Mouse (Mus musculus) limb, embryonic 10.5 days (tissue): ENCODE results near the gene Sfn. TPM values are rescaled to one million over a fixed set of nuclear protein-coding genes. Genes with fewer than 3 reads are reported as not detected.

ENCODE experiments used
- DNase-seq: peaks from one replicate; pipeline ENCODE4 v3.0.0-alpha.2; 2017; ENCODE audit warnings: low spot score
- H3K27ac ChIP-seq: fragments of 300-500 bp; sonication (generic); 2 replicates; pipeline ENCODE4 v1.5.1; 2016; ENCODE audit warnings: mild to moderate bottlenecking
- H3K27me3 ChIP-seq: fragments of 300-500 bp; sonication (generic); 2 replicates; pipeline ENCODE4 v1.6.1; 2016; ENCODE audit warnings: low read depth, mild to moderate bottlenecking; ENCODE audit not compliant: poor library complexity, severe bottlenecking
- H3K36me3 ChIP-seq: fragments of 300-500 bp; sonication (generic); 2 replicates; pipeline ENCODE4 v1.6.1; 2016; ENCODE audit warnings: mild to moderate bottlenecking, moderate library complexity
- H3K4me1 ChIP-seq: fragments of 300-500 bp; sonication (generic); 2 replicates; pipeline ENCODE4 v1.6.1; 2016
- H3K4me3 ChIP-seq: fragments of 300-500 bp; sonication (generic); 2 replicates; pipeline ENCODE4 v1.5.1; 2016; ENCODE audit warnings: mild to moderate bottlenecking, moderate library complexity
- H3K9me3 ChIP-seq: fragments of 300-500 bp; sonication (generic); replicated peaks from 2 replicates; pipeline ENCODE4 v1.6.1; 2016; ENCODE audit warnings: mild to moderate bottlenecking
- WGBS: fragments of 180-500 bp; shearing (Covaris S2); methylation state at CpG from one replicate; pipeline ENCODE4 v1.1.7; 2016; 5-methylcytosine and 5-hydroxymethylcytosine counted together
- polyA plus RNA-seq: library from polyadenylated mRNA; unstranded; fragments of >200 nt; fragmentation: Nextera tagmentation; extraction: Ambion mirVana; gene quantifications from 2 replicates; pipeline ENCODE4 v1.2.1, GENCODE M21; 2016

The Sfn gene
- polyA plus RNA-seq, 1 experiment from 2014 or later = 38.7 TPM

- no peak overlapping the region for H3K27ac ChIP-seq
- H3K27me3 ChIP-seq = peaks cover 60% of the 10 kb centered on the region
- peaks cover 7% of the 10 kb centered on the region for H3K36me3 ChIP-seq
- 36% methylated on average over 4 of the region's 4 CpGs for WGBS
- no peaks in the 10 kb centered on the region for H3K9me3 ChIP-seq
- no peak overlapping the region for H3K4me3 ChIP-seq
- H3K4me1 ChIP-seq = peaks cover 36% of the 10 kb centered on the region
- DNase-seq = no peak
Measured at GRCm38 (mm10) chr4:133598616-133599015, 3.4 kb downstream of the Sfn start.

- WGBS = 84% methylated on average over 6 of the region's 6 CpGs
- Histone ChIP-seq H3K27ac (no peak overlapping the region), H3K27me3 (peaks cover 35% of the 10 kb centered on the region), H3K4me3 (no peak overlapping the region), H3K36me3 (peaks cover 27% of the 10 kb centered on the region), H3K4me1 (peaks cover 22% of the 10 kb centered on the region), H3K9me3 (no peaks in the 10 kb centered on the region)
- no peak for DNase-seq
Measured at GRCm38 (mm10) chr4:133596084-133596483, 5.9 kb downstream of the Sfn start.

- peaks cover 32% of the 10 kb centered on the region for H3K36me3 ChIP-seq
- DNase-seq = no peak
- peaks cover 30% of the 10 kb centered on the region for H3K27me3 ChIP-seq
- H3K4me3 ChIP-seq = no peak overlapping the region
- no peak overlapping the region for H3K27ac ChIP-seq
- 62% methylated on average over 7 of the region's 7 CpGs for WGBS
- peaks cover 22% of the 10 kb centered on the region for H3K4me1 ChIP-seq
- H3K9me3 ChIP-seq = no peaks in the 10 kb centered on the region
Measured at GRCm38 (mm10) chr4:133595538-133595937, 6.4 kb downstream of the Sfn start.

- Histone ChIP-seq H3K4me3 (no peak overlapping the region), H3K9me3 (no peaks in the 10 kb centered on the region), H3K4me1 (no peaks in the 10 kb centered on the region), H3K27me3 (no peaks in the 10 kb centered on the region), H3K27ac (no peak overlapping the region), H3K36me3 (peaks cover 62% of the 10 kb centered on the region)
- DNase-seq = peak; percentile 88
- 37% methylated on average over 7 of the region's 7 CpGs for WGBS
Measured at GRCm38 (mm10) chr4:133592570-133592969, 9.4 kb downstream of the Sfn start.

GRCm38 (mm10) chr4:133584059-133584951 is 17.7 kb downstream of the Sfn start, which contains the start of gene Gpn2:
Gpn2 (plus strand) TSS chr4:133584362.
- Histone ChIP-seq H3K4me1 (peaks cover 16% of the 10 kb centered on the region), H3K36me3 (peaks cover 75% of the 10 kb centered on the region), H3K27me3 (no peaks in the 10 kb centered on the region), H3K9me3 (no peaks in the 10 kb centered on the region), H3K27ac (peak within 1 kb of the TSS; percentile 84), H3K4me3 (peak within 1 kb of the TSS; percentile 78)
- DNase-seq = peak; percentile 87
- WGBS = 3% methylated on average over 65 of the region's 65 CpGs

- whole genome bisulfite sequencing = 69% methylated on average over 6 of the region's 6 CpGs
- no peak for DNase-seq
- H3K27me3 ChIP-seq = no peaks in the 10 kb centered on the region
- H3K36me3 ChIP-seq = peaks cover 75% of the 10 kb centered on the region
- H3K9me3 ChIP-seq = no peaks in the 10 kb centered on the region
- peaks cover 16% of the 10 kb centered on the region for H3K4me1 ChIP-seq
- peak overlapping the region; percentile 84 for H3K27ac ChIP-seq
- H3K4me3 ChIP-seq = peak overlapping the region; percentile 78
Measured at GRCm38 (mm10) chr4:133583690-133584058, 18.3 kb downstream of the Sfn start.

- no peaks in the 10 kb centered on the region for H3K9me3 ChIP-seq
- H3K36me3 ChIP-seq = peaks cover 53% of the 10 kb centered on the region
- H3K4me3 ChIP-seq = no peak overlapping the region
- no peaks in the 10 kb centered on the region for H3K27me3 ChIP-seq
- H3K4me1 ChIP-seq = peaks cover 15% of the 10 kb centered on the region
- no peak for DNase-seq
- no peak overlapping the region for H3K27ac ChIP-seq
- WGBS = 82% methylated on average over 12 of the region's 12 CpGs
Measured at GRCm38 (mm10) chr4:133577983-133578382, 24.0 kb downstream of the Sfn start.

GRCm38 (mm10) chr4:133574843-133575202 is 27.1 kb downstream of the Sfn start:
- no peaks in the 10 kb centered on the region for H3K9me3 ChIP-seq
- H3K4me1 ChIP-seq = peaks cover 15% of the 10 kb centered on the region
- peaks cover 24% of the 10 kb centered on the region for H3K36me3 ChIP-seq
- peak overlapping the region; percentile 89 for H3K4me3 ChIP-seq
- H3K27me3 ChIP-seq = no peaks in the 10 kb centered on the region
- DNase-seq = no peak
- peak overlapping the region; percentile 90 for H3K27ac ChIP-seq
- WGBS = under 1% methylated on average over 41 of the region's 41 CpGs

GRCm38 (mm10) chr4:133574070-133574842 is 27.7 kb downstream of the Sfn start, which contains the start of gene Gpatch3:
Gpatch3 (plus strand) TSS chr4:133574745.
- Histone ChIP-seq H3K9me3 (no peaks in the 10 kb centered on the region), H3K4me3 (peak within 1 kb of the TSS; percentile 89), H3K4me1 (peaks cover 15% of the 10 kb centered on the region), H3K27me3 (no peaks in the 10 kb centered on the region), H3K27ac (peak within 1 kb of the TSS; percentile 90), H3K36me3 (peaks cover 18% of the 10 kb centered on the region)
- WGBS = 11% methylated on average over 44 of the region's 44 CpGs
- DNase-seq = peak; percentile 94

- Histone ChIP-seq H3K9me3 (no peaks in the 10 kb centered on the region), H3K36me3 (no peaks in the 10 kb centered on the region), H3K27ac (no peak overlapping the region), H3K4me3 (no peak overlapping the region), H3K27me3 (no peaks in the 10 kb centered on the region), H3K4me1 (peaks cover 8% of the 10 kb centered on the region)
- DNase-seq = no peak
- 67% methylated on average over 10 of the region's 10 CpGs for WGBS
Measured at GRCm38 (mm10) chr4:133570066-133570466, 31.9 kb downstream of the Sfn start.

- no peaks in the 10 kb centered on the region for H3K36me3 ChIP-seq
- no peaks in the 10 kb centered on the region for H3K9me3 ChIP-seq
- H3K27ac ChIP-seq = no peak overlapping the region
- H3K4me3 ChIP-seq = no peak overlapping the region
- no peak for DNase-seq
- WGBS = 85% methylated on average over 10 of the region's 10 CpGs
- no peaks in the 10 kb centered on the region for H3K27me3 ChIP-seq
- peaks cover 6% of the 10 kb centered on the region for H3K4me1 ChIP-seq
Measured at GRCm38 (mm10) chr4:133569291-133570065, 32.5 kb downstream of the Sfn start.

GRCm38 (mm10) chr4:133567251-133567650 is 34.7 kb downstream of the Sfn start:
- Histone ChIP-seq H3K9me3 (no peaks in the 10 kb centered on the region), H3K27ac (no peak overlapping the region), H3K4me3 (no peak overlapping the region), H3K4me1 (no peaks in the 10 kb centered on the region), H3K36me3 (no peaks in the 10 kb centered on the region), H3K27me3 (no peaks in the 10 kb centered on the region)
- DNase-seq = no peak
- 27% methylated on average over 8 of the region's 8 CpGs for WGBS
